Mouse (Mus musculus) neural tube, embryonic 13.5 days (tissue): ENCODE measurements around the gene Adap2. TPM values are rescaled to one million over a fixed set of nuclear protein-coding genes. Genes with fewer than 3 reads are reported as not detected.

Source experiments
- ATAC-seq: fragments of 200-750 bp; cut with Nextera tagmentation; 2 replicates; pipeline ENCODE4 v1.8.0; 2017; ENCODE audit warnings: low read depth, mild to moderate bottlenecking, moderate TSS enrichment, moderate library complexity
- H3K27ac ChIP-seq: fragments of 300-500 bp; sonication (generic); replicated peaks from 2 replicates; pipeline ENCODE4 v1.5.1; 2015; ENCODE audit warnings: moderate library complexity, mild to moderate bottlenecking, inconsistent platforms
- H3K27me3 ChIP-seq: fragments of 300-500 bp; sonication (generic); 2 replicates; pipeline ENCODE4 v1.6.1; 2015; ENCODE audit warnings: mild to moderate bottlenecking, inconsistent platforms
- H3K36me3 ChIP-seq: fragments of 300-500 bp; sonication (generic); 2 replicates; pipeline ENCODE4 v1.6.1; 2015; ENCODE audit warnings: mild to moderate bottlenecking, inconsistent platforms
- H3K4me1 ChIP-seq: fragments of 300-500 bp; sonication (generic); replicated peaks from 2 replicates; pipeline ENCODE4 v1.6.1; 2015; ENCODE audit warnings: inconsistent platforms
- H3K4me2 ChIP-seq: fragments of 300-500 bp; sonication (generic); 2 replicates; pipeline ENCODE4 v1.6.1; 2015; ENCODE audit warnings: inconsistent platforms, mild to moderate bottlenecking, moderate library complexity
- H3K4me3 ChIP-seq: fragments of 300-500 bp; sonication (generic); 2 replicates; pipeline ENCODE4 v1.5.1; 2015; ENCODE audit warnings: mild to moderate bottlenecking, inconsistent platforms
- H3K9ac ChIP-seq: fragments of 300-500 bp; sonication (generic); 2 replicates; pipeline ENCODE4 v1.6.1; 2015; ENCODE audit warnings: moderate library complexity, mild to moderate bottlenecking, inconsistent platforms
- H3K9me3 ChIP-seq: fragments of 300-500 bp; sonication (generic); 2 replicates; pipeline ENCODE4 v1.6.1; 2016; ENCODE audit warnings: inconsistent platforms
- WGBS: fragments of 180-500 bp; shearing (Covaris S2); methylation state at CpG from one replicate; pipeline ENCODE4 v1.1.7; 2015; 5-methylcytosine and 5-hydroxymethylcytosine counted together
- polyA plus RNA-seq: library from polyadenylated mRNA; unstranded; fragments of >200 nt; fragmentation: Nextera tagmentation; extraction: Ambion mirVana; gene quantifications from 2 replicates; pipeline ENCODE4 v1.2.1, GENCODE M21; 2015

The Adap2 gene
- polyA plus RNA-seq, 1 experiment from 2014 or later, result 3.9 TPM

DNA sequence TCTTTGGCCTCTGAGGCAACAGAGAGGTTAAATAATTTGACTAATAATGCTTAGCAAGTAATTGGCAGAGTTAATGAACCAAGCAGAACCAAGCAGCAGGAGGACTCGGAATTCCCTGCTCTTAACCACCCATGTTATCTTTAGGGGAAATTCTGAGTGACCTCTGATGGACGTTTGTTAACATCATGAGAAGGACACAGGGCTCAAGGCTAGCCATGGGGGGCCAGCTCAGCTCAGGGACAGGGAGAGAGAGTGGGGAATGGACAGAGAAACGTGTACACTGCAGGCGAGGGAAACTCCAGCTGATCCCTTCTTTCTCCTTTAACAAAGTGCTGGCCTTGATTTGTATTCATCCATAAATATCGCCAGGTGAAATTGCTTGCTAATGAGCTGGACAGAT lies 51.0 kb downstream of the Adap2 start:
- H3K4me3 ChIP-seq, result no peak overlapping the region
- H3K36me3 ChIP-seq, result no peaks in the 10 kb centered on the region
- no peak overlapping the region for H3K9ac ChIP-seq
- H3K4me1 ChIP-seq, result peaks cover 6% of the 10 kb centered on the region
- whole genome bisulfite sequencing, result 41% methylated on average over 5 of the region's 5 CpGs
- no peak for ATAC-seq
- H3K27ac ChIP-seq, result no peak overlapping the region
- no peak overlapping the region for H3K4me2 ChIP-seq
- H3K27me3 ChIP-seq, result no peaks in the 10 kb centered on the region
- no peaks in the 10 kb centered on the region for H3K9me3 ChIP-seq

DNA sequence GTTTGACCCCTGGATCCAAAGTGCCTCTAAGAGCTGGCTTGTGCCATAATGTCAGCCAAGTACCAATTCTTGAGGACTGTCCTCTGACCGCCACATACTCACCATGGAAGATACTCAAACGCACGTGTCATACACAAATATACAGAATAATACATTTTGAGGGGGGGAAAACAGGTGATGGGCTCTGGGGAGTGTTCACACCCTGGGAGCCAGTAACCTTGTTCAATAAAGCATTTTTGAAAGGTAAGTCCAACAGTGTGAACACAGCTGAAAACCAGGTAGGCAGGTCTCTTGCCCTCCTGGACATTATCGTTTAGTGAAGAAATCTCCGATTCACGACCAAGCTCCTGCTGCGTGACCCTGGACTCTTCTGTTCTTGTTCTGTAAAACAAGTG lies 54.6 kb downstream of the Adap2 start:
- H3K4me3 ChIP-seq, result peak overlapping the region; percentile 94; the same call in 1 of the 2 replicates
- H3K36me3 ChIP-seq, result no peaks in the 10 kb centered on the region
- H3K27ac ChIP-seq, result no peak overlapping the region
- H3K9ac ChIP-seq, result no peak overlapping the region
- peak; percentile 60 for ATAC-seq
- WGBS, result 41% methylated on average over 7 of the region's 7 CpGs
- H3K4me1 ChIP-seq, result peaks cover 21% of the 10 kb centered on the region
- no peaks in the 10 kb centered on the region for H3K9me3 ChIP-seq
- no peaks in the 10 kb centered on the region for H3K27me3 ChIP-seq
- H3K4me2 ChIP-seq, result 0 out of 2 replicates have a peak overlapping the region, but pooled peaks have one; percentile 22

DNA sequence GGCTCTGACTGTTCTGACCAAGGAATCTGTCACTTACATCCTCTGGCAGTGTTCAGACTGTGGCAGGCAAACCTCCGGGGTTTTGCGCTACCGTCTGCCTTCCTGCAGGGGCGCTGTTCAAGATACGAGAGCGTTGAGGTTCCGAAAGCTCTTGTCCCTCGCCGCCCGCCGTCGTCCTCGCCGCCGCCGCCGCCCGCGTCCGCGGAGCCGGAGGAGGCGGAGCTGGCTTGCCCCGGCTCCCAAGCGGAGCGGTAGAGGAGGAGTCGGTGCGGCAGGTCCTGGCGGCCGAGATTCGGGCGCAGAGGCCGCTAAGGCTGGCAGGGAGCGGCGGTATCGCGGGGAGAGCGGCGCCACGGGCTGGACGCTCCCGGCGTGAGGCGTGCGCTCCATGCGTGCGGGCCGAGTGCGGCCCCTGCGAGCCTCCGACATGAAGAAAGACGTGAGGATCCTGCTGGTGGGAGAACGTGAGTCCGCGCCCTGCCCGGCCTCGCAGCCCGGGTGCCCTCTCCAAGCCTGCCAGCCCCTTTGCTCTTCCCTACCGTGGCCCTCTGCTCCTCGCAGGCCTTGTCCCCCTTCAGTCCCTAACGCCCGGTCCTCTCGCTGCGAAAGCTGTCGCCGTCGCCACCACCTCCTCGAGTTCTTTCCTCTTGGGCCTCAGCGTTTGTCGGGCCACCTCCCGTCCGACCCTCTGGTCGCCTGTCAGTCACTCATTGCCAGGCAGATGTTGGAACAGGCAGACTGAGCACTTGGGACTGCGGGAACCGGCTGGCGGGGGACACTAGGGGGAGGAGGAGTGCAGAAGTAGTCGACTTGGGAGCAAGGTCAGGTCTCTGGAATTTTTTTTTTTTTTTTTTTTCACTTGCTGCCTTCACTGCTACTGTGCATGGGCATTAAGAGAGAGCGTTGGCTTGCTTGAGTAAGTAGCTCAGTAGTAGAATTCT lies 55.2 kb downstream of the Adap2 start, which contains the start of gene Rhot1:
Gene Rhot1, plus strand, starts transcription at position 160 of the 941 bp plus-strand sequence.
- H3K4me3 ChIP-seq, result peak within 1 kb of the TSS; percentile 94
- peak within 1 kb of the TSS; percentile 66 for H3K4me2 ChIP-seq
- peaks cover 21% of the 10 kb centered on the region for H3K4me1 ChIP-seq
- peak within 1 kb of the TSS; percentile 94 for H3K27ac ChIP-seq
- peaks cover 5% of the 10 kb centered on the region for H3K36me3 ChIP-seq
- H3K9me3 ChIP-seq, result no peaks in the 10 kb centered on the region
- under 1% methylated on average over 74 of the region's 78 CpGs for WGBS
- peak within 1 kb of the TSS; percentile 91 for H3K9ac ChIP-seq
- H3K27me3 ChIP-seq, result no peaks in the 10 kb centered on the region
- ATAC-seq, result peak; percentile 96

DNA sequence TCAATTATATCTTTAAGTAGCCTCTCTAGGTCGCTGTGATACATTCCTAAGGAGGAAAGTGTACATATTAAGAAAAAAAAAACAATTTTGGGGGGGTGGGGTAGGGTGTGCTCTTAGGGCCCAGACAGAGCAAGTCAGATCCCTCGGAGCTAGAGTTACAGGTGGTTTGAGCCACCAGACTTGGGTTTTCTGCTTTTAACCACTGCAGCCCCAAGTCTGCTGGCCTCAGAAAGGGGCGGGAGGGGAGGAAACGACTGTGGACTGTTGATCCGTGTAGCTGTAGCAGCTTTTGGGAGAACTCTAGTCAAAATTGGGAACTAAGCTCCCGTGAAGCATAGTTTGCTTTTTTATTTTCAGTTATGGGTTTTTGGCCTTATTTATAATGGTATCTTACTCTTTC lies 56.4 kb downstream of the Adap2 start:
- no peaks in the 10 kb centered on the region for H3K9me3 ChIP-seq
- H3K4me2 ChIP-seq, result peak overlapping the region; percentile 66
- peak overlapping the region; percentile 94 for H3K4me3 ChIP-seq
- H3K4me1 ChIP-seq, result peaks cover 21% of the 10 kb centered on the region
- WGBS, result 53% methylated on average over 6 of the region's 6 CpGs
- ATAC-seq, result no peak
- H3K36me3 ChIP-seq, result peaks cover 17% of the 10 kb centered on the region
- peak overlapping the region; percentile 91 for H3K9ac ChIP-seq
- no peaks in the 10 kb centered on the region for H3K27me3 ChIP-seq
- H3K27ac ChIP-seq, result no peak overlapping the region

DNA sequence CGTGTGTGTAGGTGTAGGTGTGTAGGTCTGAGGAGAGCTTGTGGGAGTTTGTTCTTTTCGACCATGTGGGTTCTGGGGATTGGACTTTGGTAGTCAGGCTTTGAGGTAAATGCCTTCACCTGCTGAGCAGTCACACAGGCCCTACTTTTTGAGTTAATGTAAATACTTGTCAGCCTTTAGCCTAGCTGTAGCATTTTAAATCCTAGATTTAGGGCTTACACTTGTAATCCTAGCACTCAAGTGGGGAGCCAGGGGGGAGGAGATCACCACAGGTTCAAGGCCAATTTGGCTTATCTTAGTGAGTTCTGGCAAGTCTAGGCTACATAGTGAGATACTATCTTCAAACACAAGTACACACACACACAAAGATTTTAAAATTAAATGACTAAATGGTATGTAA lies 58.4 kb downstream of the Adap2 start:
- WGBS, result 98% methylated on average over 2 of the region's 2 CpGs
- no peak overlapping the region for H3K4me3 ChIP-seq
- ATAC-seq, result no peak
- H3K27ac ChIP-seq, result no peak overlapping the region
- no peak overlapping the region for H3K4me2 ChIP-seq
- peaks cover 21% of the 10 kb centered on the region for H3K36me3 ChIP-seq
- peaks cover 21% of the 10 kb centered on the region for H3K4me1 ChIP-seq
- no peaks in the 10 kb centered on the region for H3K27me3 ChIP-seq
- no peak overlapping the region for H3K9ac ChIP-seq
- H3K9me3 ChIP-seq, result no peaks in the 10 kb centered on the region

DNA sequence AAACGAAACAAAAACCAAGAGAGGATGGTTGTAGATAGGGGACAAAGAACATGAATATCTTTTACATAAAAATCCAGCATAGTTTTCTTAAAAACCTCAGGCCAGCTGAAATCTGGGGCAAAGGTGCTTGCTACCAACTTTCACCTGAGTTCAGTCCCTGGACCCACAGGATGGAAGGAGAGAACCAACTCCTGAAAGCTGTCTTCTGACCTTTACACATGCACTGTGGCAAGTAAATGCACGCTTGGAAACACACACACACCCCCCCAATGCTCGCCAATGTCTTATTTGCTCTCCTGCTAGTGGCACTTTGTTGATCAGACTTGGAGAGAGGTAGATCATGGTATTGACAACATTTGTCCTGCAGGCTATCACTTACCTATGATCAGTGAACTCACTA lies 61.4 kb downstream of the Adap2 start:
- H3K4me3 ChIP-seq, result no peak overlapping the region
- H3K4me1 ChIP-seq, result peaks cover 12% of the 10 kb centered on the region
- no peaks in the 10 kb centered on the region for H3K27me3 ChIP-seq
- ATAC-seq, result no peak
- no peak overlapping the region for H3K27ac ChIP-seq
- H3K9ac ChIP-seq, result no peak overlapping the region
- no peak overlapping the region for H3K4me2 ChIP-seq
- no peaks in the 10 kb centered on the region for H3K9me3 ChIP-seq
- peaks cover 27% of the 10 kb centered on the region for H3K36me3 ChIP-seq
- WGBS, result 92% methylated on average over 3 of the region's 3 CpGs

DNA sequence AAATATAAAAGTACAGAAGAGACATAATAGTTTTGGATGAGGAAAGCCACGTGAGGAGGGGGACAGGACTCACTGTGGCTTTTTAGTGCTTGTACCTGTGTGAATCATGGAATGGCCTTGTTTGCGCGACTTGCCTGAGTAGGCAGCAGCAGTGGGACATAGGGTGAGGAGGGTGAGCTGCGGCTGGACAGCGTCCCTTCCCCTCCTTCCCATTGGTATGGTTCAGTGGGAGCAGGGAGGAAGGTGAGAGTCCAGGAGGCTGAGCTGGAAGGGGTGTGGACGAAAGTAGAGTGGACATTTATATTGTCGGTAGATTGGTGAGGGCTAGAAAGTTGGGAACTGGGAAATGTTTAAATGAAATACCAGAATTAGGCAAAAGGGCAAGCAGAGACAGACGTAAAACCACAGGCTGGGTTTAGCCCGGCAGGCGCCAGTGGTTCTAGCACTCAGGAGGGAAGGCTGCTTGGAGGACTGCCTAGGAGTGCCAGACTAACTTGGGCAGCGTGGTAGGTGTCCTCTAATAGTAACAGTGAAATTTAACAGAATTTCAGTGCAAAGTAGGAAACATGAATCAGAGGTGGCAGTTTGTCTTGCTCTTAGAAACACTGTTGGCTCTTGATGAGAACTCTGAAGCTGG lies 64.9 kb downstream of the Adap2 start:
- 89% methylated on average over 11 of the region's 11 CpGs for WGBS
- Histone ChIP-seq H3K4me3 (no peak overlapping the region), H3K4me1 (no peaks in the 10 kb centered on the region), H3K9ac (no peak overlapping the region), H3K27me3 (no peaks in the 10 kb centered on the region), H3K36me3 (peaks cover 49% of the 10 kb centered on the region), H3K4me2 (no peak overlapping the region), H3K9me3 (no peaks in the 10 kb centered on the region), H3K27ac (no peak overlapping the region)
- no peak for ATAC-seq

Other genes with a start within 250 kb of the Adap2 start
- 45.3 and 45.7 TPM in 2 replicates for gene Utp6, start 191.7 kb upstream of the Adap2 start, polyA plus RNA-seq
- 15.8 TPM in 2 replicates for gene Suz12, start 161.0 kb upstream of the Adap2 start, polyA plus RNA-seq
- gene Crlf3, start 73.1 kb upstream of the Adap2 start, polyA plus RNA-seq, result 17.7 and 19.9 TPM in 2 replicates
- 4.7 and 5.5 TPM in 2 replicates for gene Atad5, start 64.7 kb upstream of the Adap2 start, polyA plus RNA-seq
- 26.6 and 27.2 TPM in 2 replicates for gene Tefm, start 11.9 kb upstream of the Adap2 start, polyA plus RNA-seq
- gene Rnf135, start 29.7 kb downstream of the Adap2 start, polyA plus RNA-seq, result 3.6 and 4.2 TPM in 2 replicates
- gene Rhot1, start 54.9 kb downstream of the Adap2 start, polyA plus RNA-seq, result 76.2 and 80.0 TPM in 2 replicates
- 16.3 and 16.6 TPM in 2 replicates for gene Rhbdl3, start 146.8 kb downstream of the Adap2 start, polyA plus RNA-seq
- gene 5730455P16Rik, start 223.9 kb downstream of the Adap2 start, polyA plus RNA-seq, result 30.4 and 33.4 TPM in 2 replicates
- 217 and 226 TPM in 2 replicates for gene Zfp207, start 229.2 kb downstream of the Adap2 start, polyA plus RNA-seq